Mouse (Mus musculus): ENCODE measurements around the gene Golga3.
A peak's percentile ranks its signal among the peaks of the same experiment; 100 is the strongest.

The Golga3 gene

GRCm38 (mm10) chr5:110176362-110177020, at the start of gene Golga3:
Golga3 (plus strand) TSS chr5:110176701.
- peak; percentile 88 for DNase-seq (ENCODE audit: extremely low spot score, low read depth, low spot score)

GRCm38 (mm10) chr5:110135293-110136086, 41.0 kb upstream of the Golga3 start, which contains the start of gene Chfr:
Chfr (plus strand) TSS chr5:110135842.
- DNase-seq (ENCODE audit: extremely low spot score, low read depth, low spot score): peak; percentile 86

GRCm38 (mm10) chr5:110136087-110136464, 40.4 kb upstream of the Golga3 start:
- DNase-seq (ENCODE audit: extremely low spot score, low read depth, low spot score): no peak

GRCm38 (mm10) chr5:110137816-110138215, 38.7 kb upstream of the Golga3 start:
- DNase-seq (ENCODE audit: extremely low spot score, low read depth, low spot score): no peak

- no peak for DNase-seq (ENCODE audit: extremely low spot score, low read depth, low spot score)
Observed at GRCm38 (mm10) chr5:110139325-110139724, 37.2 kb upstream of the Golga3 start.

- no peak for DNase-seq (ENCODE audit: extremely low spot score, low read depth, low spot score)
Observed at GRCm38 (mm10) chr5:110140424-110140823, 36.1 kb upstream of the Golga3 start.

- no peak for DNase-seq (ENCODE audit: extremely low spot score, low read depth, low spot score)
Observed at GRCm38 (mm10) chr5:110142309-110142708, 34.2 kb upstream of the Golga3 start.

- DNase-seq (ENCODE audit: extremely low spot score, low read depth, low spot score): no peak
Observed at GRCm38 (mm10) chr5:110143007-110143406, 33.5 kb upstream of the Golga3 start.

- no peak for DNase-seq (ENCODE audit: extremely low spot score, low read depth, low spot score)
Observed at GRCm38 (mm10) chr5:110169374-110169773, 7.1 kb upstream of the Golga3 start.

- DNase-seq (ENCODE audit: extremely low spot score, low read depth, low spot score): no peak
Observed at GRCm38 (mm10) chr5:110177021-110177420, 520 bp downstream of the Golga3 start.

- no peak for DNase-seq (ENCODE audit: extremely low spot score, low read depth, low spot score)
Observed at GRCm38 (mm10) chr5:110178628-110179027, 2.1 kb downstream of the Golga3 start.

- DNase-seq (ENCODE audit: extremely low spot score, low read depth, low spot score): no peak
Observed at GRCm38 (mm10) chr5:110181716-110182115, 5.2 kb downstream of the Golga3 start.

GRCm38 (mm10) chr5:110203164-110203895, 26.8 kb downstream of the Golga3 start:
- no peak for DNase-seq (ENCODE audit: extremely low spot score, low read depth, low spot score)

- DNase-seq (ENCODE audit: extremely low spot score, low read depth, low spot score): no peak
Observed at GRCm38 (mm10) chr5:110204777-110205176, 28.3 kb downstream of the Golga3 start.

GRCm38 (mm10) chr5:110211312-110211711, 34.8 kb downstream of the Golga3 start:
- no peak for DNase-seq (ENCODE audit: extremely low spot score, low read depth, low spot score)

GRCm38 (mm10) chr5:110216780-110217179, 40.3 kb downstream of the Golga3 start:
- no peak for DNase-seq (ENCODE audit: extremely low spot score, low read depth, low spot score)

- no peak for DNase-seq (ENCODE audit: extremely low spot score, low read depth, low spot score)
Observed at GRCm38 (mm10) chr5:110220331-110220730, 43.8 kb downstream of the Golga3 start.

- no peak for DNase-seq (ENCODE audit: extremely low spot score, low read depth, low spot score)
Observed at GRCm38 (mm10) chr5:110222757-110223156, 46.3 kb downstream of the Golga3 start.

- DNase-seq (ENCODE audit: extremely low spot score, low read depth, low spot score): no peak
Observed at GRCm38 (mm10) chr5:110225056-110225455, 48.6 kb downstream of the Golga3 start.

GRCm38 (mm10) chr5:110227336-110227883, 50.9 kb downstream of the Golga3 start:
- no peak for DNase-seq (ENCODE audit: extremely low spot score, low read depth, low spot score)

GRCm38 (mm10) chr5:110230401-110230779, 53.9 kb downstream of the Golga3 start:
- DNase-seq (ENCODE audit: extremely low spot score, low read depth, low spot score): peak; percentile 1

Measured in hindlimb bud, embryonic 11.5 days (tissue).